Mouse (Mus musculus) forebrain, embryonic 16.5 days (tissue): ENCODE results near the gene Ube2r2. TPM values are rescaled to one million over a fixed set of nuclear protein-coding genes. Genes with fewer than 3 reads are reported as not detected.

Experiments
- ATAC-seq: fragments of 200-750 bp; cut with Nextera tagmentation; 2 replicates; pipeline ENCODE4 v1.8.0; 2017; ENCODE audit warnings: mild to moderate bottlenecking, moderate library complexity
- H3K27ac ChIP-seq: fragments of 300-500 bp; sonication (generic); 2 replicates; pipeline ENCODE4 v1.5.1; 2014; ENCODE audit warnings: low read length, control low read depth
- H3K27me3 ChIP-seq: fragments of 300-500 bp; sonication (generic); replicated peaks from 2 replicates; pipeline ENCODE4 v1.6.1; 2014; ENCODE audit warnings: low read length; ENCODE audit not compliant: control insufficient read depth, insufficient read depth
- H3K36me3 ChIP-seq: fragments of 300-500 bp; sonication (generic); 2 replicates; pipeline ENCODE4 v1.6.1; 2014; ENCODE audit not compliant: control insufficient read depth, insufficient read depth
- H3K4me1 ChIP-seq: fragments of 300-500 bp; sonication (generic); replicated peaks from 2 replicates; pipeline ENCODE4 v1.6.1; 2014; ENCODE audit warnings: low read length; ENCODE audit not compliant: control insufficient read depth, insufficient read depth
- H3K4me2 ChIP-seq: fragments of 300-500 bp; sonication (generic); 2 replicates; pipeline ENCODE4 v1.6.1; 2014; ENCODE audit warnings: mild to moderate bottlenecking, low read length, control low read depth
- H3K4me3 ChIP-seq: fragments of 300-500 bp; sonication (generic); replicated peaks from 2 replicates; pipeline ENCODE4 v1.5.1; 2014; ENCODE audit warnings: mild to moderate bottlenecking, low read length, control low read depth
- H3K9ac ChIP-seq: fragments of 300-500 bp; sonication (generic); replicated peaks from 2 replicates; pipeline ENCODE4 v1.6.1; 2014; ENCODE audit warnings: low read depth, low read length, control low read depth
- H3K9me3 ChIP-seq: fragments of 300-500 bp; sonication (generic); 2 replicates; pipeline ENCODE4 v1.6.1; 2016; ENCODE audit warnings: low read length; ENCODE audit not compliant: control insufficient read depth
- WGBS: fragments of 180-500 bp; shearing (Covaris S2); extraction: QIAGEN DNeasy Blood & Tissue Kit; methylation state at CpG from one replicate; pipeline ENCODE4 v1.1.7; 2014; 5-methylcytosine and 5-hydroxymethylcytosine counted together
- polyA plus RNA-seq: library from polyadenylated mRNA; unstranded; fragments of >200 nt; fragmentation: Nextera tagmentation; extraction: Ambion mirVana; gene quantifications from 2 replicates; pipeline ENCODE4 v1.2.1, GENCODE M21; 2015

Ube2r2 gene
- polyA plus RNA-seq, 1 experiment from 2014 or later = 51.4 TPM

DNA sequence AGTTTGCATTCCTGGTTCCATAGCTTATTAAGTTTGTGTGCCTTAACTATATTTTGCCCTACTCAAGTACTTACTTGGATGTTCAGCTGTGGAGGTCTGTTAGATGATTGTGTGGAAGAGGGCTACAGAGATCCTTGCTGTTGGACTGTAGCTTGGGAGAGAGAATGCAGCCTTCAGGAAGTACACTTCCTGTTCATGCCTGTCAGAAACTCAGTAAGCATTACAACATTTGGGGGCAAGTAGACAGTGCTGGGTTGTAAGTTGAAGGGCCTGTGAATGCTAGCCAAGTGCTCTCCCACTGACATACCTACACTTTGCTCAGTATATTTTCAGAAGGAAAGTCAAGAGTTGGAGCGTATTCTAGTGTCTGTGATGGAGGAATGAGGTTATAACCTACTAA, 22.7 kb downstream of the Ube2r2 start:
- no peak overlapping the region for H3K27ac ChIP-seq
- no peak overlapping the region for H3K4me2 ChIP-seq
- H3K4me1 ChIP-seq = no peaks in the 10 kb centered on the region; the same call in 1 of the 2 replicates
- H3K9ac ChIP-seq = no peak overlapping the region
- no peak overlapping the region for H3K4me3 ChIP-seq
- no peaks in the 10 kb centered on the region for H3K27me3 ChIP-seq
- no peaks in the 10 kb centered on the region for H3K9me3 ChIP-seq
- H3K36me3 ChIP-seq = no peaks in the 10 kb centered on the region
- WGBS = 100% methylated on average over 1 of the region's 1 CpGs
- no peak for ATAC-seq

DNA sequence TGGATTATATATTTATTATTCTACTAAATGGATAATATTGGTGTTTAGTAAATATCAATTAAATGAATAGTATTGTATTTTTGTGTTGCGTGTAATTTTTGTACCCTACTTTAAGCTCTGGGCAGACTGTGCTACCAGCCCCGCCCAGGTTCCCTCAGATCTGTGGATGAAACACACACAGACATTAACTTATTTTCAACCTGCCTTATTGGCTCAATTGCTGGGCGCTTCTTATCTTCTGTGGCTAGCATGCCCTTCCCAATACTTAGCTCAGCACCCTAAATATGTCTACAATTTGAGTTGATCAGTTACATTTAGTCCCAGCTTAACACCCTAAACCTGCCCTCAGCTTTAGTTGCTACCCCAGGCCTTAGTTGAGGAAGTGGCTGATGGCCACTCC, 25.7 kb downstream of the Ube2r2 start:
- no peak for ATAC-seq

DNA sequence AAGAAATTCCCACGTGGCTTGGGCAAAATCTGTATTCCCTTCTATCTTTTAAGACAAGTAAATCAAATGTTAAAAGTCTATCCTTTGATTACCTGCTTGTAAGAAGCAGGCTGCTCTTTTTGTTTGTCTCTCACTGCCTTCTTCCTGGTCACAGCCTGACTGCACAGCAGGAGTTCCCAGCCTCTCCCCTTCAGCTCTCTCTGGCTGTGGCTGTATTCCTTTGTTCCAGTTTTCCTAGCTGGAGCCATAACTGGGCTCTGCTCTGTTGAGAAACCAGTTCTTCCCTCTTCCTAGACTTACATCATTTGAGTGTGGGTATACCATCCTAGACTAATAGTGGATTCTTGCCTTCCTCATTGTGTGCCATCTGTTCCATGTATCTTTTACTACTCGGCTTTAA, 29.4 kb downstream of the Ube2r2 start:
- peak overlapping the region; percentile 30; the same call in 1 of the 2 replicates for H3K27ac ChIP-seq
- H3K36me3 ChIP-seq = peaks cover 4% of the 10 kb centered on the region; the same call in 1 of the 2 replicates
- 26% methylated on average over 2 of the region's 2 CpGs for WGBS
- H3K9me3 ChIP-seq = no peaks in the 10 kb centered on the region
- no peak overlapping the region for H3K9ac ChIP-seq
- H3K4me2 ChIP-seq = no peak overlapping the region
- no peaks in the 10 kb centered on the region for H3K27me3 ChIP-seq
- H3K4me3 ChIP-seq = no peak overlapping the region
- H3K4me1 ChIP-seq = peaks cover 6% of the 10 kb centered on the region
- ATAC-seq = no peak

More for the DNA sequence above, 25.7 kb downstream of the Ube2r2 start:
- Histone ChIP-seq H3K27me3 (no peaks in the 10 kb centered on the region), H3K4me1 (peaks cover 2% of the 10 kb centered on the region), H3K36me3 (no peaks in the 10 kb centered on the region), H3K4me2 (no peak overlapping the region), H3K9me3 (no peaks in the 10 kb centered on the region), H3K27ac (no peak overlapping the region), H3K9ac (no peak overlapping the region), H3K4me3 (no peak overlapping the region)
- 96% methylated on average over 3 of the region's 3 CpGs for WGBS

DNA sequence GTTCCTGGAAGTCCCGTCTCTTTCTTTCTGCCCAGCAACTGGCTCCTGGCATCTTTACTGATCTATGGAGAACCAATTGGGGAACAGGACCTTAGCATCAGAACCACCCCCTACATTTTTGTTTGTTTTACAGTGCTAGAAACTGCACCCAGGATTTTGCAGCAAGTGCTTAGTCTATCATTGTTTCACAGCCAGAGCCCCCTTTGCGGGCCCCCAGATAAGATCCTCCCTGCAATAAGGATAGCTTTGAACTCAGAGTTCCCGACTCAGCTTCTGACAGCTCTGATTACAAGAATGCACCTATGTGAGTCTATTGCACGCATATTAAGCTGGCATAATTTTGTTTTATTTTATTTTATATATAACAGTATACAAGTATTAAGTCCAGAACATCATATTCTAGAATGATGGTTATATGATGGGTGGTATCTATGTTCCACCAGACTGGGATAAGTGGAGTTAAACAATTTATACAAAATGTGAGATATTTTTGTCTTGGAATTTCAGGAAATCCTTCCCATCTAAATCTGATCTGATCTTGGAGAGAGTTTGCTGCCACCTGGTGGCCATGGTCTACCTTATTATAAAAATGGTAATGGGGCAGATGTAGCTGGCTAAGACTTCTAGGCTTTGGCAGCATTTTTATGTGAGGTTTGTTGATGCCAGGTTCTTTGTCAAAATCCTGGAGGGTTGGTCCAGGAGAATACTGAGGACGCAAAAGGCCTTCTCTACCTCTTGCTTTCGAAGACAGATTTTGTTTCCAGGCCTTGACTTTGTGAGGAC, 30.3 kb downstream of the Ube2r2 start:
- WGBS = 64% methylated on average over 6 of the region's 6 CpGs
- Histone ChIP-seq H3K9ac (no peak overlapping the region), H3K27me3 (no peaks in the 10 kb centered on the region), H3K4me3 (no peak overlapping the region), H3K36me3 (peaks cover 4% of the 10 kb centered on the region; the same call in 1 of the 2 replicates), H3K9me3 (no peaks in the 10 kb centered on the region), H3K4me2 (no peak overlapping the region), H3K27ac (peak overlapping the region; percentile 75; the same call in 1 of the 2 replicates), H3K4me1 (peaks cover 6% of the 10 kb centered on the region)
- ATAC-seq = peak; percentile 62

DNA sequence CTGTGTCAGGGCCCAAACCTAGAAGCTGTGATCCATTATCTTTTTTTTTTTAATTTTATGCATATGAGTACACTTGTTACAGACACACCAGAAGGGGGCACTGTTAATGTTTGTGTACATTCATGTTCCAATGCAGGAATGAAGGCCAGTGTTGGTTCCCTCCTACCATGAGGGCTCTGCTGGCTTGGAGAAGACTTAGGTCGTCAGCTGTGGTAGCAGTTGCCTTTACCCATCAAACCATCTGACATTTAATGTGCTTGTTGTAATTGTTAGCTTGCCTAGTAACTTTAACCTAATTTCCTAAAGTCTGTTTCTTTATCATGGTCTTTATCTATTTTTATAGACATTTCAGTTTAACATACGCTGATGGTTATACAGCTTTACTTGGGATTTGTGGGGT, 35.4 kb downstream of the Ube2r2 start:
- Histone ChIP-seq H3K27me3 (no peaks in the 10 kb centered on the region), H3K9ac (no peak overlapping the region), H3K4me1 (peaks cover 6% of the 10 kb centered on the region), H3K36me3 (peaks cover 4% of the 10 kb centered on the region; the same call in 1 of the 2 replicates), H3K27ac (no peak overlapping the region), H3K4me2 (no peak overlapping the region), H3K4me3 (no peak overlapping the region), H3K9me3 (no peaks in the 10 kb centered on the region)
- ATAC-seq = no peak
- 83% methylated on average over 2 of the region's 2 CpGs for WGBS

DNA sequence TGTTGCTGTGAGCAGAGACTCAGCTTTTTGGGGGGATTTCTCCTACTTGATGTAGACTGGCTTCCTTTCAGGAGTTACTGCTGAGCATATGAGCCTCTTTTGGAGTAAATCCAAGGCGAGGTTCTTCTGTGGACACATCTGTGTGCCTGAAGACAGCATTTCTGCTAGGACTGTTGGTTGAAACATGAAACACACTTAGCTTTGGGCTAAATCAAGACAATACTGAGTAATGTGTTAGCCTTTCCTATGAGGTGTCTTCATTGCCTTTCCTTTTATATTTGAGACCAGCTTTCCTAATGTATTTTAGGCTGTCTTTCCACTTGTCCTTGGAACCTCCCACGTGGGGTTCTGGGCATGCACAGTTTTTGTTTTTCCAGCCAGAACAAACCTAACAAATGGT, 39.1 kb downstream of the Ube2r2 start:
- 83% methylated on average over 2 of the region's 2 CpGs for WGBS
- Histone ChIP-seq H3K4me2 (no peak overlapping the region), H3K36me3 (peaks cover 5% of the 10 kb centered on the region; the same call in 1 of the 2 replicates), H3K27me3 (no peaks in the 10 kb centered on the region), H3K4me3 (no peak overlapping the region), H3K4me1 (no peaks in the 10 kb centered on the region), H3K9ac (no peak overlapping the region), H3K27ac (no peak overlapping the region), H3K9me3 (no peaks in the 10 kb centered on the region)
- ATAC-seq = no peak

DNA sequence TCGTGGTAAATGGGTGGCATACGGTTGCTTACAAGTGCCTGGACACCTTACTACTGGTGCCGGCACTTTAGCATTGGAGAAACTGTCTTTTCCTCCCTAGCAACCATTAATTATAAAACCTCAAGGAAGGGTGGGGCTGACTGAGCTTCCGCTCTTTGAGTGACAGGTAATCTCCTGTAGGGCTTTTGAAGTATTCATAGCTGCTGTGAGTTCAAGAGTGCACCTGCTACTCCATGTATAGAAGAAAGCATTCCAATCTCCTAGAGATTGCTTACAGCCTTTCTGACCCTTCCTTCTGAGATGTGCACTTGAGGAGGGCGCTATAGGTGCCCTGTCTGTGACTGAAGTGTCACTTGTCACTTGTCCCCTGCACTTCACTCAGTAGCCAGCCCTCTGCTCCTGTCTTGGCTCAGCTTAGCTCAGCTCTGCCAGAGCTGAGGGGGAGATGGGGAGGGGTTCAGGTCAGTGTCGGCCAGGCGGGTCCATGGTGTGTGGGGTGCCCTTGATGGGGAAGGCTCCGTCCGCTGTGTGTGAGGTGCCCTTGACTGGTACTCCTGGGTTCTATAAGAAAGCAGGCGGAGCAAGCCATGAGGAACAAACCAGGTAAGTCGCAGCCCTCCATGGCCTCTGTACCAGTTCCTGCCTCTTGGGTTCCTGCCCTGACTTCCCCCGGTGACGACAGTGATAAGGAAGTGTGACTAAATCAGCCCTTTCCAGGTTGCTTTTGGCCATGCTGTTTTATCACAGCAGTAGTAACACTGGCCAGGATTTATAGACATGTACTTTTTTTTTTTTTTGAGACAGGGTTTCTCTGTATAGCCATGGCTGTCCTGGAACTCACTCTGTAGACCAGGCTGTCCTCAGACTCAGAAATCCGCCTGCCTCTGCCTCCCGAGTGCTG, 44.5 kb downstream of the Ube2r2 start:
- peaks cover 7% of the 10 kb centered on the region; the same call in 1 of the 2 replicates for H3K36me3 ChIP-seq

DNA sequence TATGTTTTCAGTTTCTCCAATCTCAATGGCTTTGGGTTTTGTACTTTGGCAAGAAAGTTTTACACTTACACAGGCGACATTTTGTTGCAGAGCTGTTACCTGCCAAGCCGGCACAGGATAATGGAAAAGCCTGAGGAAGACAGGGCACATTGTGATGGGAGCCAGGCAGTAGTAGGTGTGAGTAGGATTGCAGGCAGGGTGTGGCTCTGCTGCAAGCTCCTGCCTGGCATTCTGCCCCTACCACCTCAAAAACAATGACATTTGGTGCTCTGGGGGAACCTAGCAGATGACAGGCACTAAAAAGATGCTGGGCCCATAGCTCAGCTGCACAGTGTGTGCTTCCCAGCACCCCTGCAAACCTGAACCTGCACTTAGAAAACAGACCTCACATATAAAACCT, 54.3 kb downstream of the Ube2r2 start:
- 0 out of 2 replicates have a peak, but pooled peaks cover 3% of the 10 kb centered on the region for H3K4me1 ChIP-seq
- no peak overlapping the region for H3K9ac ChIP-seq
- ATAC-seq = no peak
- no peak overlapping the region for H3K27ac ChIP-seq
- H3K36me3 ChIP-seq = peaks cover 27% of the 10 kb centered on the region
- H3K4me3 ChIP-seq = no peak overlapping the region
- H3K9me3 ChIP-seq = no peaks in the 10 kb centered on the region
- WGBS = 89% methylated on average over 2 of the region's 2 CpGs
- H3K27me3 ChIP-seq = no peaks in the 10 kb centered on the region
- no peak overlapping the region for H3K4me2 ChIP-seq

More for the DNA sequence above, 44.5 kb downstream of the Ube2r2 start:
- no peak overlapping the region for H3K4me3 ChIP-seq
- ATAC-seq = no peak
- H3K9me3 ChIP-seq = no peaks in the 10 kb centered on the region
- 78% methylated on average over 15 of the region's 15 CpGs for WGBS
- no peaks in the 10 kb centered on the region for H3K4me1 ChIP-seq
- H3K9ac ChIP-seq = no peak overlapping the region
- no peak overlapping the region for H3K27ac ChIP-seq
- H3K4me2 ChIP-seq = no peak overlapping the region
- H3K27me3 ChIP-seq = no peaks in the 10 kb centered on the region
